Comparison of ENCODE assay signal across 8 mouse cellular contexts in genomic region chr2:167753898-167754297, GRCm38 (mm10).
A peak's percentile ranks its signal among the peaks of the same experiment; 100 is the strongest.
DNase-seq lines count a peak whose midpoint lies in the region; ATAC-seq and TF ChIP-seq lines count a peak whose summit lies in the region.
"Had no signal": no experiment of that assay in that cellular context is flagged by ENCODE, and none has a peak within 500 bp of the region (broad histone marks: within the 10 kb centered on the region; RNA-seq: fewer than 3 reads in every experiment).

No protein-coding gene starts in this region.

- peaks cover 8% of the 10 kb centered on the region for H3K4me1 ChIP-seq in neural tube, embryonic 15.5 days
- no peaks in the 10 kb centered on the region for H3K4me1 ChIP-seq in forebrain, postnatal 0 days (ENCODE audit: insufficient read depth)

- no peak overlapping the region for H3K4me2 ChIP-seq in neural tube, embryonic 15.5 days
- H3K4me2 ChIP-seq in forebrain, postnatal 0 days (ENCODE audit: low read depth) = no peak overlapping the region

- DNase-seq in 3134 (ENCODE audit: extremely low read depth, insufficient read length, low spot score) (peak; percentile 77), 416B (ENCODE audit: low read depth) (peak; percentile 98)
- DNase-seq in heart, postnatal 4 days = peak; percentile 36
- DNase-seq in lung, postnatal 25 days (ENCODE audit: low spot score) = peak; percentile 80
- DNase-seq in forebrain, postnatal 0 days = no peak
- no peak for DNase-seq in T-cell, adult 2 months (ENCODE audit: low spot score)
- DNase-seq: kidney, adult 8-10 months had no signal

- H3K9me3 ChIP-seq in neural tube, embryonic 15.5 days (replicated peaks) = no peaks in the 10 kb centered on the region
- no peaks in the 10 kb centered on the region for H3K9me3 ChIP-seq in forebrain, postnatal 0 days (ENCODE audit: low read length)

- no peaks in the 10 kb centered on the region for H3K36me3 ChIP-seq in neural tube, embryonic 15.5 days
- no peaks in the 10 kb centered on the region for H3K36me3 ChIP-seq in forebrain, postnatal 0 days (ENCODE audit: insufficient read depth)

- H3K4me3 ChIP-seq in neural tube, embryonic 15.5 days (replicated peaks) = no peak overlapping the region
- H3K4me3 ChIP-seq in forebrain, postnatal 0 days (ENCODE audit: low read depth, low read length) = no peak overlapping the region

- H3K27ac ChIP-seq in neural tube, embryonic 15.5 days (replicated peaks) = no peak overlapping the region
- no peak overlapping the region for H3K27ac ChIP-seq in forebrain, postnatal 0 days (ENCODE audit: low read depth, low read length)

- ATAC-seq in neural tube, embryonic 15.5 days (ENCODE audit: low FRiP score) = no peak
- no peak for ATAC-seq in forebrain, postnatal 0 days

- no peak overlapping the region for H3K9ac ChIP-seq in neural tube, embryonic 15.5 days (replicated peaks)
- H3K9ac ChIP-seq in forebrain, postnatal 0 days = no peak overlapping the region

- TF ChIP-seq CTCF in forebrain, postnatal 0 days (IDR thresholded peaks at IDR 0.05; ENCODE audit: low read depth) = no peak

- 82% methylated on average over 9 of the region's 9 CpGs for WGBS in neural tube, embryonic 15.5 days
- WGBS in forebrain, postnatal 0 days = 73% methylated on average over 9 of the region's 9 CpGs

- no peaks in the 10 kb centered on the region for H3K27me3 ChIP-seq in neural tube, embryonic 15.5 days (replicated peaks)
- H3K27me3 ChIP-seq in forebrain, postnatal 0 days (ENCODE audit: insufficient read depth, low read length) = no peaks in the 10 kb centered on the region

Comparison
In these comparisons a context has a peak if more than half of its experiments do, and no peak if none do; other contexts are left out.
1. DNase-seq: peak in 3134 (single experiment), 416B (single experiment), heart, postnatal 4 days (single experiment) and lung, postnatal 25 days (single experiment); none in forebrain, postnatal 0 days (single experiment) and T-cell, adult 2 months (single experiment).